Mouse (Mus musculus): ENCODE measurements around the gene Vdr. TPM values are rescaled to one million over a fixed set of nuclear protein-coding genes. Genes with fewer than 3 reads are reported as not detected.

The Vdr gene
- polyA plus RNA-seq, 1 experiment from 2014 or later = 0.41 TPM

- Histone ChIP-seq H3K27ac (no peak overlapping the region), H3K4me1 (no peaks in the 10 kb centered on the region), H3K9ac (no peak overlapping the region), H3K4me2 (replicated peaks) (no peak overlapping the region), H3K9me3 (no peaks in the 10 kb centered on the region), H3K36me3 (no peaks in the 10 kb centered on the region), H3K27me3 (replicated peaks) (no peaks in the 10 kb centered on the region), H3K4me3 (no peak overlapping the region)
- WGBS = 84% methylated on average over 16 of the region's 16 CpGs
- ATAC-seq (ENCODE audit: low FRiP score, low read depth) = no peak
Observed at GRCm38 (mm10) chr15:97896861-97897654, 13.4 kb downstream of the Vdr start.

GRCm38 (mm10) chr15:97896347-97896746, 14.1 kb downstream of the Vdr start:
- no peak overlapping the region for H3K4me3 ChIP-seq
- no peaks in the 10 kb centered on the region for H3K4me1 ChIP-seq
- WGBS = 87% methylated on average over 9 of the region's 9 CpGs
- H3K27ac ChIP-seq = no peak overlapping the region
- ATAC-seq (ENCODE audit: low FRiP score, low read depth) = no peak
- H3K27me3 ChIP-seq (replicated peaks) = no peaks in the 10 kb centered on the region
- H3K9ac ChIP-seq = no peak overlapping the region
- no peaks in the 10 kb centered on the region for H3K9me3 ChIP-seq
- no peaks in the 10 kb centered on the region for H3K36me3 ChIP-seq
- H3K4me2 ChIP-seq (replicated peaks) = no peak overlapping the region

GRCm38 (mm10) chr15:97895847-97896246, 14.6 kb downstream of the Vdr start:
- no peaks in the 10 kb centered on the region for H3K9me3 ChIP-seq
- no peaks in the 10 kb centered on the region for H3K36me3 ChIP-seq
- H3K27ac ChIP-seq = no peak overlapping the region
- H3K4me2 ChIP-seq (replicated peaks) = no peak overlapping the region
- no peaks in the 10 kb centered on the region for H3K27me3 ChIP-seq (replicated peaks)
- no peak for ATAC-seq (ENCODE audit: low FRiP score, low read depth)
- no peak overlapping the region for H3K4me3 ChIP-seq
- no peak overlapping the region for H3K9ac ChIP-seq
- 78% methylated on average over 12 of the region's 12 CpGs for WGBS
- no peaks in the 10 kb centered on the region for H3K4me1 ChIP-seq

GRCm38 (mm10) chr15:97892506-97892905, 17.9 kb downstream of the Vdr start:
- H3K4me1 ChIP-seq = no peaks in the 10 kb centered on the region
- ATAC-seq (ENCODE audit: low FRiP score, low read depth) = no peak
- no peaks in the 10 kb centered on the region for H3K9me3 ChIP-seq
- no peak overlapping the region for H3K4me2 ChIP-seq (replicated peaks)
- no peak overlapping the region for H3K9ac ChIP-seq
- no peak overlapping the region for H3K4me3 ChIP-seq
- no peaks in the 10 kb centered on the region for H3K27me3 ChIP-seq (replicated peaks)
- no peak overlapping the region for H3K27ac ChIP-seq
- H3K36me3 ChIP-seq = no peaks in the 10 kb centered on the region
- WGBS = 76% methylated on average over 8 of the region's 8 CpGs

- Histone ChIP-seq H3K4me1 (no peaks in the 10 kb centered on the region), H3K27ac (no peak overlapping the region), H3K27me3 (replicated peaks) (no peaks in the 10 kb centered on the region), H3K36me3 (no peaks in the 10 kb centered on the region), H3K9me3 (no peaks in the 10 kb centered on the region), H3K4me3 (no peak overlapping the region), H3K9ac (no peak overlapping the region), H3K4me2 (replicated peaks) (no peak overlapping the region)
- no peak for ATAC-seq (ENCODE audit: low FRiP score, low read depth)
- 92% methylated on average over 10 of the region's 10 CpGs for WGBS
Observed at GRCm38 (mm10) chr15:97890450-97890849, 20.0 kb downstream of the Vdr start.

GRCm38 (mm10) chr15:97890017-97890416, 20.4 kb downstream of the Vdr start:
- ATAC-seq (ENCODE audit: low FRiP score, low read depth) = no peak
- H3K4me1 ChIP-seq = no peaks in the 10 kb centered on the region
- H3K27ac ChIP-seq = no peak overlapping the region
- no peaks in the 10 kb centered on the region for H3K9me3 ChIP-seq
- H3K4me3 ChIP-seq = no peak overlapping the region
- WGBS = 73% methylated on average over 11 of the region's 11 CpGs
- H3K4me2 ChIP-seq (replicated peaks) = no peak overlapping the region
- H3K9ac ChIP-seq = no peak overlapping the region
- H3K27me3 ChIP-seq (replicated peaks) = no peaks in the 10 kb centered on the region
- H3K36me3 ChIP-seq = no peaks in the 10 kb centered on the region

- no peak overlapping the region for H3K9ac ChIP-seq
- H3K27me3 ChIP-seq (replicated peaks) = no peaks in the 10 kb centered on the region
- ATAC-seq (ENCODE audit: low FRiP score, low read depth) = no peak
- no peaks in the 10 kb centered on the region for H3K36me3 ChIP-seq
- no peak overlapping the region for H3K27ac ChIP-seq
- H3K4me3 ChIP-seq = no peak overlapping the region
- WGBS = 80% methylated on average over 10 of the region's 10 CpGs
- no peaks in the 10 kb centered on the region for H3K9me3 ChIP-seq
- no peak overlapping the region for H3K4me2 ChIP-seq (replicated peaks)
- H3K4me1 ChIP-seq = no peaks in the 10 kb centered on the region
Observed at GRCm38 (mm10) chr15:97887541-97888016, 22.9 kb downstream of the Vdr start.

GRCm38 (mm10) chr15:97881423-97881822, 29.0 kb downstream of the Vdr start:
- 92% methylated on average over 8 of the region's 8 CpGs for WGBS
- no peak overlapping the region for H3K4me2 ChIP-seq (replicated peaks)
- no peak for ATAC-seq (ENCODE audit: low FRiP score, low read depth)
- no peak overlapping the region for H3K9ac ChIP-seq
- H3K27ac ChIP-seq = no peak overlapping the region
- no peaks in the 10 kb centered on the region for H3K36me3 ChIP-seq
- no peak overlapping the region for H3K4me3 ChIP-seq
- no peaks in the 10 kb centered on the region for H3K4me1 ChIP-seq
- H3K9me3 ChIP-seq = no peaks in the 10 kb centered on the region
- H3K27me3 ChIP-seq (replicated peaks) = no peaks in the 10 kb centered on the region

GRCm38 (mm10) chr15:97880441-97880840, 30.0 kb downstream of the Vdr start:
- WGBS = 83% methylated on average over 9 of the region's 9 CpGs

GRCm38 (mm10) chr15:97878696-97879328, 31.6 kb downstream of the Vdr start:
- 78% methylated on average over 7 of the region's 7 CpGs for WGBS
- Histone ChIP-seq H3K4me2 (replicated peaks) (no peak overlapping the region), H3K27me3 (replicated peaks) (no peaks in the 10 kb centered on the region), H3K9me3 (no peaks in the 10 kb centered on the region), H3K9ac (no peak overlapping the region), H3K4me1 (no peaks in the 10 kb centered on the region), H3K36me3 (no peaks in the 10 kb centered on the region), H3K4me3 (no peak overlapping the region), H3K27ac (no peak overlapping the region)
- no peak for ATAC-seq (ENCODE audit: low FRiP score, low read depth)

More at GRCm38 (mm10) chr15:97880441-97880840, 30.0 kb downstream of the Vdr start:
- Histone ChIP-seq H3K9ac (no peak overlapping the region), H3K9me3 (no peaks in the 10 kb centered on the region), H3K4me2 (replicated peaks) (no peak overlapping the region), H3K27me3 (replicated peaks) (no peaks in the 10 kb centered on the region), H3K4me3 (no peak overlapping the region), H3K27ac (no peak overlapping the region), H3K36me3 (no peaks in the 10 kb centered on the region), H3K4me1 (no peaks in the 10 kb centered on the region)
- no peak for ATAC-seq (ENCODE audit: low FRiP score, low read depth)

- Histone ChIP-seq H3K9me3 (no peaks in the 10 kb centered on the region), H3K36me3 (no peaks in the 10 kb centered on the region), H3K27me3 (replicated peaks) (no peaks in the 10 kb centered on the region), H3K9ac (no peak overlapping the region), H3K4me2 (replicated peaks) (no peak overlapping the region), H3K4me3 (no peak overlapping the region), H3K27ac (no peak overlapping the region), H3K4me1 (no peaks in the 10 kb centered on the region)
- WGBS = 85% methylated on average over 8 of the region's 8 CpGs
- no peak for ATAC-seq (ENCODE audit: low FRiP score, low read depth)
Observed at GRCm38 (mm10) chr15:97875784-97876183, 34.6 kb downstream of the Vdr start.

GRCm38 (mm10) chr15:97873717-97874116, 36.7 kb downstream of the Vdr start:
- H3K4me2 ChIP-seq (replicated peaks) = no peak overlapping the region
- whole genome bisulfite sequencing = 74% methylated on average over 9 of the region's 9 CpGs

More at GRCm38 (mm10) chr15:97873717-97874116, 36.7 kb downstream of the Vdr start:
- Histone ChIP-seq H3K27ac (no peak overlapping the region), H3K4me1 (no peaks in the 10 kb centered on the region), H3K9ac (no peak overlapping the region), H3K36me3 (no peaks in the 10 kb centered on the region), H3K9me3 (no peaks in the 10 kb centered on the region), H3K4me3 (no peak overlapping the region), H3K27me3 (replicated peaks) (no peaks in the 10 kb centered on the region)
- ATAC-seq (ENCODE audit: low FRiP score, low read depth) = no peak

Measured in neural tube, embryonic 12.5 days (tissue).